Mouse (Mus musculus) liver, embryonic 11.5 days (tissue): ENCODE data around the gene Cog3. TPM values are rescaled to one million over a fixed set of nuclear protein-coding genes. Genes with fewer than 3 reads are reported as not detected.

ENCODE experiments used
- ATAC-seq: fragments of 200-750 bp; cut with Nextera tagmentation; replicated peaks from 2 replicates; pipeline ENCODE4 v1.8.0; 2017; ENCODE audit warnings: moderate number of reproducible peaks, mild to moderate bottlenecking, moderate TSS enrichment, moderate library complexity; ENCODE audit not compliant: low FRiP score
- DNase-seq: peaks from one replicate; pipeline ENCODE4 v3.0.0-alpha.2; 2017; ENCODE audit warnings: low spot score
- H3K27ac ChIP-seq: fragments of 300-500 bp; sonication (generic); 2 replicates; pipeline ENCODE4 v1.5.1; 2014; ENCODE audit warnings: mild to moderate bottlenecking, low read depth, low read length, control low read depth
- H3K27me3 ChIP-seq: fragments of 300-500 bp; sonication (generic); replicated peaks from 2 replicates; pipeline ENCODE4 v1.6.1; 2014; ENCODE audit warnings: low read length, mixed read lengths; ENCODE audit not compliant: control insufficient read depth, insufficient read depth
- H3K36me3 ChIP-seq: fragments of 300-500 bp; sonication (generic); 2 replicates; pipeline ENCODE4 v1.6.1; 2014; ENCODE audit warnings: mild to moderate bottlenecking, low read length, moderate library complexity, mixed read lengths; ENCODE audit not compliant: control insufficient read depth, insufficient read depth
- H3K4me1 ChIP-seq: fragments of 300-500 bp; sonication (generic); replicated peaks from 2 replicates; pipeline ENCODE4 v1.6.1; 2014; ENCODE audit warnings: low read length, mixed read lengths; ENCODE audit not compliant: control insufficient read depth, insufficient read depth
- H3K4me2 ChIP-seq: fragments of 300-500 bp; sonication (generic); 2 replicates; pipeline ENCODE4 v1.6.1; 2014; ENCODE audit warnings: mild to moderate bottlenecking, control low read depth, moderate library complexity
- H3K4me3 ChIP-seq: fragments of 300-500 bp; sonication (generic); 2 replicates; pipeline ENCODE4 v1.5.1; 2014; ENCODE audit warnings: low read depth, low read length, control low read depth
- H3K9ac ChIP-seq: fragments of 300-500 bp; sonication (generic); 2 replicates; pipeline ENCODE4 v1.6.1; 2014; ENCODE audit warnings: low read depth, low read length, control low read depth
- H3K9me3 ChIP-seq: fragments of 300-500 bp; sonication (generic); 2 replicates; pipeline ENCODE4 v1.6.1; 2016; ENCODE audit warnings: low read length, inconsistent platforms, mixed read lengths; ENCODE audit not compliant: control insufficient read depth
- WGBS: fragments of 180-500 bp; shearing (Covaris S2); extraction: QIAGEN DNeasy Blood & Tissue Kit; methylation state at CpG from one replicate; pipeline ENCODE4 v1.1.7; 2014; 5-methylcytosine and 5-hydroxymethylcytosine counted together
- polyA plus RNA-seq: library from polyadenylated mRNA; unstranded; fragments of >200 nt; fragmentation: Nextera tagmentation; extraction: Ambion mirVana; gene quantifications from 2 replicates; pipeline ENCODE4 v1.2.1, GENCODE M21; 2014

The Cog3 gene
- polyA plus RNA-seq, 1 experiment from 2014 or later, result 18.1 TPM

- no peak overlapping the region for H3K4me2 ChIP-seq
- WGBS, result 84% methylated on average over 8 of the region's 8 CpGs
- H3K27ac ChIP-seq, result no peak overlapping the region
- H3K4me3 ChIP-seq, result no peak overlapping the region
- no peak for DNase-seq
- no peaks in the 10 kb centered on the region for H3K9me3 ChIP-seq
- H3K4me1 ChIP-seq, result peaks cover 15% of the 10 kb centered on the region
- H3K27me3 ChIP-seq, result no peaks in the 10 kb centered on the region
- no peak for ATAC-seq
- H3K9ac ChIP-seq, result no peak overlapping the region
- H3K36me3 ChIP-seq, result peaks cover 11% of the 10 kb centered on the region; the same call in 1 of the 2 replicates
These were observed 16.8 kb upstream of the Cog3 start for GRCm38 (mm10) chr14:75771101-75771501.

- Histone ChIP-seq H3K27ac (no peak overlapping the region), H3K9ac (no peak overlapping the region), H3K36me3 (peaks cover 11% of the 10 kb centered on the region; the same call in 1 of the 2 replicates), H3K27me3 (no peaks in the 10 kb centered on the region), H3K4me1 (peaks cover 15% of the 10 kb centered on the region), H3K4me2 (no peak overlapping the region), H3K9me3 (no peaks in the 10 kb centered on the region), H3K4me3 (no peak overlapping the region)
- 89% methylated on average over 9 of the region's 9 CpGs for WGBS
- ATAC-seq (no peak), DNase-seq (no peak)
These were observed 15.0 kb upstream of the Cog3 start for GRCm38 (mm10) chr14:75769334-75769733.

- H3K27ac ChIP-seq, result no peak overlapping the region
- peaks cover 8% of the 10 kb centered on the region for H3K4me1 ChIP-seq
- H3K27me3 ChIP-seq, result no peaks in the 10 kb centered on the region
- H3K9ac ChIP-seq, result no peak overlapping the region
- no peak for DNase-seq
- H3K36me3 ChIP-seq, result peaks cover 11% of the 10 kb centered on the region; the same call in 1 of the 2 replicates
- H3K4me3 ChIP-seq, result no peak overlapping the region
- WGBS, result 17% methylated on average over 1 of the region's 1 CpGs
- ATAC-seq, result no peak
- no peaks in the 10 kb centered on the region for H3K9me3 ChIP-seq
- no peak overlapping the region for H3K4me2 ChIP-seq
These were observed 13.9 kb upstream of the Cog3 start for GRCm38 (mm10) chr14:75768275-75768608.

GRCm38 (mm10) chr14:75767492-75768274 is 13.4 kb upstream of the Cog3 start:
- H3K4me3 ChIP-seq, result no peak overlapping the region
- no peak overlapping the region for H3K4me2 ChIP-seq
- ATAC-seq, result peak; percentile 53; the same call in 1 of the 2 replicates
- H3K4me1 ChIP-seq, result peaks cover 2% of the 10 kb centered on the region
- no peak overlapping the region for H3K27ac ChIP-seq
- no peak overlapping the region for H3K9ac ChIP-seq
- 64% methylated on average over 17 of the region's 17 CpGs for WGBS
- no peaks in the 10 kb centered on the region for H3K9me3 ChIP-seq
- H3K36me3 ChIP-seq, result peaks cover 11% of the 10 kb centered on the region; the same call in 1 of the 2 replicates
- H3K27me3 ChIP-seq, result no peaks in the 10 kb centered on the region
- DNase-seq, result peak; percentile 63

- no peak for DNase-seq
- Histone ChIP-seq H3K27ac (0 out of 2 replicates have a peak overlapping the region, but pooled peaks have one; percentile 64), H3K9me3 (no peaks in the 10 kb centered on the region), H3K4me3 (no peak overlapping the region), H3K36me3 (no peaks in the 10 kb centered on the region), H3K4me2 (no peak overlapping the region), H3K9ac (no peak overlapping the region), H3K27me3 (no peaks in the 10 kb centered on the region), H3K4me1 (no peaks in the 10 kb centered on the region)
- WGBS, result 43% methylated on average over 10 of the region's 10 CpGs
- peak; percentile 80 for ATAC-seq
These were observed 6.9 kb upstream of the Cog3 start for GRCm38 (mm10) chr14:75761028-75761805.

- 69% methylated on average over 7 of the region's 7 CpGs for WGBS
- H3K9me3 ChIP-seq, result no peaks in the 10 kb centered on the region
- no peak overlapping the region for H3K9ac ChIP-seq
- no peaks in the 10 kb centered on the region for H3K27me3 ChIP-seq
- peaks cover 1% of the 10 kb centered on the region for H3K4me1 ChIP-seq
- ATAC-seq (no peak), DNase-seq (no peak)
- no peak overlapping the region for H3K4me2 ChIP-seq
- no peak overlapping the region for H3K4me3 ChIP-seq
- no peak overlapping the region for H3K27ac ChIP-seq
- no peaks in the 10 kb centered on the region for H3K36me3 ChIP-seq
These were observed 4.1 kb upstream of the Cog3 start for GRCm38 (mm10) chr14:75758401-75758800.

- no peak overlapping the region for H3K9ac ChIP-seq
- 74% methylated on average over 2 of the region's 2 CpGs for WGBS
- no peaks in the 10 kb centered on the region for H3K9me3 ChIP-seq
- H3K4me1 ChIP-seq, result peaks cover 7% of the 10 kb centered on the region
- DNase-seq (no peak), ATAC-seq (no peak)
- H3K36me3 ChIP-seq, result no peaks in the 10 kb centered on the region
- no peak overlapping the region for H3K4me2 ChIP-seq
- no peak overlapping the region for H3K4me3 ChIP-seq
- H3K27me3 ChIP-seq, result no peaks in the 10 kb centered on the region
- H3K27ac ChIP-seq, result no peak overlapping the region
These were observed 3.5 kb upstream of the Cog3 start for GRCm38 (mm10) chr14:75757821-75758220.

GRCm38 (mm10) chr14:75756971-75757370 is 2.7 kb upstream of the Cog3 start:
- no peaks in the 10 kb centered on the region for H3K9me3 ChIP-seq
- H3K4me2 ChIP-seq, result no peak overlapping the region
- H3K36me3 ChIP-seq, result no peaks in the 10 kb centered on the region
- no peak overlapping the region for H3K27ac ChIP-seq
- 82% methylated on average over 6 of the region's 6 CpGs for WGBS
- peaks cover 15% of the 10 kb centered on the region for H3K4me1 ChIP-seq
- ATAC-seq (no peak), DNase-seq (no peak)
- H3K9ac ChIP-seq, result no peak overlapping the region
- H3K4me3 ChIP-seq, result no peak overlapping the region
- H3K27me3 ChIP-seq, result no peaks in the 10 kb centered on the region
